Mouse (Mus musculus): ENCODE data around the gene Ccpg1. TPM values are rescaled to one million over a fixed set of nuclear protein-coding genes. Genes with fewer than 3 reads are reported as not detected.
A peak's percentile ranks its signal among the peaks of the same experiment; 100 is the strongest.

Gene Ccpg1
- 9.8 and 12.2 TPM in 2 replicates for polyA plus RNA-seq (2015; fragmentation: Nextera tagmentation; extraction: Ambion mirVana)

DNA sequence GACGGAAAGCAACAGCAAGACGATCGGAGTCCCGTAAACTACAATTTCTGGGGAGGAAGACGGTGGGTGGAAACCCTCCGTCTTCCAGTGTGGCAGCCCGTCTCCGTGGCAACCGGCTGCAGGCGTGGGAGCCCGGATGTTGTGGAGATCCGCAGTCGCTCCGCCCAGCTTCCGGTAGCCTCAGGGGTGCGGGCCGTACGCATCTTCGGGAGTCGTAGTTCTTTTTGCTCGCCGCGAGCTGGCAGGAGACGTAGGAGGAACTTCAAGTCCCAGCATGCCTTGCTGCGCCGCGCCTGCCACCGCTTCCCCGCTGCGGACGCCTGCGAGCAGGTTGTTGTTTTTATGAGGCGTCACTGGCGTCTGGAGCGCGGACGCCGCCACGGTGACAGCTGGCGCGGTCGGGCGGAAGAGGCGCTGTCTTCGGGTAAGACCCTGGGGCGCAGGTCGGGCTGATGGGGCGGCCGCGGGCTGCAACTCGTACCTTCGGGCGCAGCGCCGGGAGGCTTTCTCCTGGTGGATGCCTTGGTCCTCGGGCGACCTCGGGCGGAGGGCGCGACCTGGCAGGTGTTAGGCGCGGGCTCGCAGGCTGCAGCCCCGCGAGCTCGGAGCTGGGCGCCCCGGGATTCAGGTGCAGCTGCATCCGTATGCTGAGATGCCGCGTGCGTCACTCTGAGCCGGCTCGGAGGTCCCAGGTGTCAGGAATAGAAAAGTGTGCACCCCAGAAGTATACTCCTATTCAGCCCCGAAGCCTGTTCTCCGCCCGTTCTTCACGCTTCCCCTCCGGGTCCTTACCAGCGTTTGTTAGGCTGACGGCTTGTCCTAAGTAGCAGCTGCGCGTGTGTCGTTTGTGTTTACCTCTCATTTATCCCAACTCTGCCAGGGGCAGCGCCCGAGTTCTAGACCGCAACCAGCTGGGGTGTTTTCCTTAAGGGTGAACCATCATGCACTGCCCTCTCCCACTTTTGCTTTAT, at the start of gene Ccpg1, which contains the start of gene Ccpg1os:
TSS of gene Ccpg1 (plus strand) at position 180 of the 971 bp plus-strand sequence.
TSS of gene Ccpg1os (minus strand) at position 133 of the 971 bp plus-strand sequence.
- Histone ChIP-seq H3K9ac (peak within 1 kb of the TSS; percentile 83), H3K4me1 (replicated peaks) (peaks cover 23% of the 10 kb centered on the region), H3K27ac (peak within 1 kb of the TSS; percentile 78), H3K27me3 (no peaks in the 10 kb centered on the region), H3K36me3 (no peaks in the 10 kb centered on the region), H3K4me3 (replicated peaks) (peak within 1 kb of the TSS; percentile 86), H3K4me2 (peak within 1 kb of the TSS; percentile 91), H3K9me3 (replicated peaks) (no peaks in the 10 kb centered on the region)
- WGBS (ENCODE audit: insufficient replicate concordance): under 1% methylated on average over 88 of the region's 88 CpGs
- ATAC-seq (ENCODE audit: low read depth): peak; percentile 99
- peak; percentile 94 for DNase-seq

DNA sequence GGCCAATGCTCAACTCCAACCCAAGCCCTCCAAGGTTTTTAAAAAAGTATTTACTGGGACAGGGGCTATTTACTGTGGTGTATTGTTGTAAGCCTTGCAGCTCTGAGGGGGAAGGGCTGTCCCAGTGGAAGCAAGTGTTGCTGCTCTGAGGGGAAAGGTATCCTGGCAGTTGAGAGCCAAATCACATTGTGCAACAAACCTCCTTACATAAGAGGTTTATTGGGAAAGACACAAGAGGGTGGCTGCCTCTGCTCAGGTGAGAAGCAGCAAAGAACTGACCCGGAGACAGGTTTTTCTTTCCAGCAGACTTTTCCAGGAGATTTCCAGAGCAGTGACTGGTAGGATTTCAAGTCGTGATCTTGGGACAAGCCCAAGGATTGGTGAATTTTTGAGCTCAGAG, 48.9 kb upstream of the Ccpg1 start:
- Histone ChIP-seq H3K4me2 (no peak overlapping the region), H3K4me3 (replicated peaks) (no peak overlapping the region), H3K4me1 (replicated peaks) (no peaks in the 10 kb centered on the region), H3K27me3 (no peaks in the 10 kb centered on the region), H3K9me3 (replicated peaks) (no peaks in the 10 kb centered on the region), H3K27ac (no peak overlapping the region), H3K9ac (no peak overlapping the region), H3K36me3 (no peaks in the 10 kb centered on the region)
- no peak for ATAC-seq (ENCODE audit: low read depth)
- 49% methylated on average over 2 of the region's 2 CpGs for WGBS (ENCODE audit: insufficient replicate concordance)
- no peak for DNase-seq

DNA sequence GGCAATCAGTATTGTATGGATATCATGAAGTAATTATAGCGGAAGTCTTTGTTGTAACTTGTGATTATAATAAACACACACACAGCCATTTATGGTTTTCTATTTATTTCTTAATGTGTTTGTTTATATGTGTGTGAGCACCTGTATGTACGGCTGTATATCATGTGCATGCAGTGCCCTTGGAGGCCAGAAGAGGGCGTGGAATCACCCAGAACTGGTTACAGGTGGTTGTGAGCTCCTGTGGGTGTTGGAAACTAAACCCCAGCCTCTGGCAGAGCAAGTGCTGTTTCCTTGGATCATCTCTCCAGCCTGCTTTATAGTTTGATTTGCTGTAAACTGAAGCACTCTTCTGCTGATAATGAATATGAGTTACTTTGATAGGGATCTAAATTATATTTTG, 41.8 kb upstream of the Ccpg1 start:
- H3K4me3 ChIP-seq (replicated peaks): no peak overlapping the region
- H3K27me3 ChIP-seq: no peaks in the 10 kb centered on the region
- H3K27ac ChIP-seq: no peak overlapping the region
- H3K4me1 ChIP-seq (replicated peaks): no peaks in the 10 kb centered on the region
- DNase-seq (no peak), ATAC-seq (ENCODE audit: low read depth) (no peak)
- H3K9me3 ChIP-seq (replicated peaks): no peaks in the 10 kb centered on the region
- 50% methylated on average over 3 of the region's 3 CpGs for WGBS (ENCODE audit: insufficient replicate concordance)
- H3K9ac ChIP-seq: no peak overlapping the region
- H3K4me2 ChIP-seq: no peak overlapping the region
- no peaks in the 10 kb centered on the region for H3K36me3 ChIP-seq

DNA sequence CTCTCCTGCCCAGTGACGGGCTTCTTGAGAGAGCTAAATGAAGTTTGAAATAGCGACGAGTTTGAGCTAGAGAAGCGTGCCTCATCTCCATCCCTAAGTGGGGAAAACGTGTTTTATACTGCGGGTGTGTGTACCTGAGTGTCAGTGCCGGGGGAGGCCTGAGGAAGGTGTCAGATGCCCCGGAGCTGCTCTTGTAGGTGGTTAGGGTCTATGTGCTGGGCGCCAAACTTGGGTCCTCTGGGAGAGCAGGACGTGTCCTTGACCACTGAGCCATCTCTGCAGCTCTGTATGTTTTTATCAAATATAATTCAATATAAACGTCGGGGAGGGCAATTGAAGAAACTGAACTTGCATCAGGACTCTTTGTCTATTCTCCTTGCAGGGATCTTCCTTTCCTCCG, 40.9 kb upstream of the Ccpg1 start:
- H3K27me3 ChIP-seq: no peaks in the 10 kb centered on the region
- no peak overlapping the region for H3K27ac ChIP-seq
- no peak overlapping the region for H3K9ac ChIP-seq
- DNase-seq (no peak), ATAC-seq (ENCODE audit: low read depth) (no peak)
- H3K4me1 ChIP-seq (replicated peaks): no peaks in the 10 kb centered on the region
- H3K4me2 ChIP-seq: no peak overlapping the region
- H3K36me3 ChIP-seq: no peaks in the 10 kb centered on the region
- H3K4me3 ChIP-seq (replicated peaks): no peak overlapping the region
- WGBS (ENCODE audit: insufficient replicate concordance): 74% methylated on average over 13 of the region's 13 CpGs
- H3K9me3 ChIP-seq (replicated peaks): no peaks in the 10 kb centered on the region

DNA sequence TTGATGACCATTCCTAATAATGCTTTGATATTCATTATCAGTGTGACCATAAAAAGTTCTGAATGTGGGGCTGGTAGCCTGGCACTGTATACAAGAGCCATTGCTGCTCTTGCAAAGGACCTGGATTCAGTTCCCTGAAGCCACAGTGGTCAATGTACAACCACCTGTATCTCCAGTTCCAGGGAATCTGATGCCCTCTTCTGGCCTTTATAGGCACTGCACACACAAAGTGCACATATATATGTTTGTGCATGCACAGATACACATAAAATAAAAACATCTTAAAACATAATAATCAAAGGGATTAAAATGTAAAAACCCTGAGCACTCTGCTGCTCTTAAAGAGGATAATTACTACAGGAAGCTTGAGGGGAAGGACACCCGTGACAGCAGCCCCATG, 38.2 kb upstream of the Ccpg1 start:
- 68% methylated on average over 1 of the region's 1 CpGs for WGBS (ENCODE audit: insufficient replicate concordance)
- no peak for ATAC-seq (ENCODE audit: low read depth)
- no peaks in the 10 kb centered on the region for H3K27me3 ChIP-seq

DNA sequence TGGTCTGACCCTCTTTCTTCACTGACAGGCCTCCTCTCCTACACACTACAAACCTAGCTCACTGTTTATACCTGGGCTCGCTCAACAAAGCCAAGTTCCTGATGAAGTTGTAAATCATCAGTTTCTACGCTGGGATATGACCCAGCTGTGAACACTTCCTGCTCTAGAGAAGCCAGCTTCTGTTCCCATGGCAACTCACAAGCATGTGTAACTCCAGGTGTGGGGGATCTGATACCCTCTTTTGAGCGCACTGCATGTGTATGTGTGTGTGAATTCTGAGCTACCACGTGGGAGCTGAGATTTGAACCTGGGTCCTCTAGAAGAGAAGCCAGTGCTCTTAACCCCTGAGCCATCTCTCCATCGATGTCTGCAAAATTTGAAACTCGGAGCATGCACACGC, 35.7 kb upstream of the Ccpg1 start:
- Histone ChIP-seq H3K4me2 (no peak overlapping the region), H3K9me3 (replicated peaks) (no peaks in the 10 kb centered on the region), H3K27me3 (no peaks in the 10 kb centered on the region), H3K4me1 (replicated peaks) (no peaks in the 10 kb centered on the region), H3K36me3 (no peaks in the 10 kb centered on the region), H3K27ac (no peak overlapping the region), H3K9ac (no peak overlapping the region), H3K4me3 (replicated peaks) (no peak overlapping the region)
- DNase-seq: no peak
- WGBS (ENCODE audit: insufficient replicate concordance): 55% methylated on average over 7 of the region's 7 CpGs
- no peak for ATAC-seq (ENCODE audit: low read depth)

More for the DNA sequence above, 38.2 kb upstream of the Ccpg1 start:
- Histone ChIP-seq H3K4me2 (no peak overlapping the region), H3K4me1 (replicated peaks) (no peaks in the 10 kb centered on the region), H3K4me3 (replicated peaks) (no peak overlapping the region), H3K27ac (no peak overlapping the region), H3K36me3 (no peaks in the 10 kb centered on the region), H3K9ac (no peak overlapping the region), H3K9me3 (replicated peaks) (no peaks in the 10 kb centered on the region)
- DNase-seq: no peak

DNA sequence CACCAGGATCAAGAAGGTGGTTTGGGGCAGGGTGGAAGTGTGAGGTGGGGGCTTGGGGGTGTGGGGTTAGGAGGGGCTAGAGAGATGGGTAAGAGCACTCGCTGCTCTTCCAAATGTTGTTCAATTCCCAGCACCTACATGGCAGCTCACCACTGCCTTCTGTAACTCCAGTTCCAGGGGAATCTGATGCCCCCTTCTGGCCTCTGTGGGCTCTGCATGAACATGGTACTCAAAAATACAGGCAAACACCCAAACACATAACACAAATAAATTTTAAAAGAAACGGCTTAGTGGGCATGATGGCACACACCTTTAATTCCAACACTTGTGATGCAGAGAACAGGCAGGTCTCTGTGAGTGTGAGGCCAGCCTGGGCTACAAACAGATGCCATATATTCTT, 30.5 kb upstream of the Ccpg1 start:
- Histone ChIP-seq H3K9me3 (replicated peaks) (no peaks in the 10 kb centered on the region), H3K4me3 (replicated peaks) (no peak overlapping the region), H3K9ac (no peak overlapping the region), H3K4me1 (replicated peaks) (peaks cover 14% of the 10 kb centered on the region), H3K27ac (no peak overlapping the region), H3K4me2 (no peak overlapping the region), H3K27me3 (no peaks in the 10 kb centered on the region), H3K36me3 (no peaks in the 10 kb centered on the region)
- ATAC-seq (ENCODE audit: low read depth): no peak
- DNase-seq: no peak
- 37% methylated on average over 2 of the region's 2 CpGs for WGBS (ENCODE audit: insufficient replicate concordance)

DNA sequence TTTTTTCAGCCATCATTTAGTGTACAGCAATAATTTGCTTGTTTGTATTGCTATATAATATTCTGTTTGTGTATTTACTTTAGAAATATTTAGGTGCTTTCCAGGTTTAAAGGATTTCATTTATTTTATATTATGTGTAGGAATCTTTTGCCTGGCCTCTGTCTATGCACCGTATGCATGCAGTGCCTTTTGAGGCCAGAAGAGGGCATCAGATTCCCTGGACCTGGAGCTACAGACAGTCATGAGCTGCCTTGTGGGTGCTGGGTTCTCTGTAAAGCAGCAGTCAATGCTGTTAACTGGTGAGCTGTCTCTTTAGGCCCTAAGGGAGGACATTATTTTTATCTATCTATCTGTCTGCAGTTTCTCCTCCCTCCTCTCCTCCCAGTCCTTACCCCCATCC, 29.7 kb upstream of the Ccpg1 start:
- ATAC-seq (ENCODE audit: low read depth): peak; percentile 49; the same call in 1 of the 2 replicates
- no peak for DNase-seq

DNA sequence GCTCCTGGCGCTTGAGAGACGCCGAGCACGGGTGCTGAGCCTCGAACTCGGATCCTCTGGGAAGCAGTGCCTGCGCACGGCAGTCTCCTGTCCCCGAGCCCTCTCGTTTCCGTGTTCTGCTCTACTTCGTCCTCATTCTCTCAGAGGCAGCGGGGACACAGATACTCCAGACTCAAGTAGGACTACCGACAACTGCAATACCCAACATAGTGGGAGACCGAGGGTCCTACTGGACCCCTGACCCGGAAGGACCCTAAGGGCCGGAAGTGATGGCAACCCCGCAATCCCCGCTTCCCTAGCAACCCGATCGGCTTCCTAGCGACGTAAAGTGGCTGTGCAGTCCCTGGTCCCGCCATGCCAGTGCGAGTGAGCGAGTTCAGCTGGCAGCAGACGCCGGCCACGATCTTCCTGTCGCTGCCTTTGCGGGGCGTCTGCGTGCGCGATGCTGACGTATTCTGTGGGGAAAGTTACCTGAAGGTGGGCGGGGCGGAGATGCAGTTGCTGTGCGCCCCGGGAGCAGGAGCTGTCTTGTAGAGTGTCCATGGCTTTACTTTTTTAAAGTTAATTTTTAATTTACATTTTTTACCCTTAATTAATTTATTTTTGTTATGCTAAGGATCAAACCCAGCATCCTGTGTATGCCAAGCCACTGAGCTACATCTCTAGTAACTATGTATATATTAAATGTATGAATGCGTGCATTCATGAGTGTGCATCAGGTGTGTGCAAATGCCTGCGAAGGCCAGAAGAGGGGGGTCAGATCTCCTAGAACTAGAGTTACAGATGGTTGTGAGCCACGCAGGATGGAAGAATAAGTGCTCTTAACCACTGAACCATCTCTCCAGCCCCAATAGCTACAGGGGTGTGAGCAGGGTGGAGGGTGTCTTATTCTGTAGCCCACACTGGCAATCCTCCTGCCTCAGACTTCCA, 26.4 kb upstream of the Ccpg1 start, which contains the start of the genes Dyx1c1 and Gm44503:
TSS of gene Dyx1c1 (plus strand) at position 265 of the 930 bp plus-strand sequence.
TSS of gene Gm44503 (plus strand) at position 332 of the 930 bp plus-strand sequence.
- H3K27me3 ChIP-seq: no peaks in the 10 kb centered on the region
- peak within 1 kb of the TSS; percentile 76 for H3K4me2 ChIP-seq
- H3K9me3 ChIP-seq (replicated peaks): no peaks in the 10 kb centered on the region
- ATAC-seq (ENCODE audit: low read depth) (peak; percentile 71), DNase-seq (peak; percentile 63)
- no peak within 1 kb of the TSS for H3K27ac ChIP-seq
- peaks cover 14% of the 10 kb centered on the region for H3K4me1 ChIP-seq (replicated peaks)
- peak within 1 kb of the TSS; percentile 68 for H3K9ac ChIP-seq
- H3K4me3 ChIP-seq (replicated peaks): peak within 1 kb of the TSS; percentile 68
- no peaks in the 10 kb centered on the region for H3K36me3 ChIP-seq
- WGBS (ENCODE audit: insufficient replicate concordance): 1% methylated on average over 43 of the region's 43 CpGs

More for the DNA sequence above, 29.7 kb upstream of the Ccpg1 start:
- Histone ChIP-seq H3K9me3 (replicated peaks) (no peaks in the 10 kb centered on the region), H3K36me3 (no peaks in the 10 kb centered on the region), H3K4me3 (replicated peaks) (no peak overlapping the region), H3K4me1 (replicated peaks) (peaks cover 14% of the 10 kb centered on the region), H3K9ac (no peak overlapping the region), H3K27ac (no peak overlapping the region), H3K4me2 (no peak overlapping the region), H3K27me3 (no peaks in the 10 kb centered on the region)
- WGBS (ENCODE audit: insufficient replicate concordance): 11% methylated on average over 1 of the region's 1 CpGs

DNA sequence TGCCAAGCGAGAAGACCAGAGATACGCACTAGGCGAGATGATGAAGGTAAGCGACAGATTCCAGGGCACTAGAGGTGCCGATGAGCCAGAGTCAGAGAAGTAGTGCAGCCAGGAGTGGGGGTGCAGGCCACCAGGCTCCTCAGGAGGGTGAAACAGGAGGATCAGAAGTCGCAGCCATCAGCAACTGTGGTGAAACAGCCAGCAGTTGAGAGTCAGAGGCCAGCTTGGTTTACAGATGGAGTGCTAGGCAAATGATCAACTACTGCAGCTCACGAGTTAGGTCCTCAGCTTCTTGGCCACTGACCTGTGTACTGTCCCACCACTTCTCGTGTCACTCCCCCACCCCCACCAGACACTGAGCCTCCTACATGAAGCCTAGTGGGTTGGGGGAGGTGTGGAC, 23.9 kb upstream of the Ccpg1 start:
- no peaks in the 10 kb centered on the region for H3K27me3 ChIP-seq
- no peak overlapping the region for H3K4me2 ChIP-seq
- H3K36me3 ChIP-seq: no peaks in the 10 kb centered on the region
- no peaks in the 10 kb centered on the region for H3K9me3 ChIP-seq (replicated peaks)
- ATAC-seq (ENCODE audit: low read depth): no peak
- DNase-seq: no peak
- no peak overlapping the region for H3K27ac ChIP-seq
- WGBS (ENCODE audit: insufficient replicate concordance): 63% methylated on average over 8 of the region's 8 CpGs
- H3K4me1 ChIP-seq (replicated peaks): peaks cover 14% of the 10 kb centered on the region
- H3K9ac ChIP-seq: no peak overlapping the region
- H3K4me3 ChIP-seq (replicated peaks): no peak overlapping the region

DNA sequence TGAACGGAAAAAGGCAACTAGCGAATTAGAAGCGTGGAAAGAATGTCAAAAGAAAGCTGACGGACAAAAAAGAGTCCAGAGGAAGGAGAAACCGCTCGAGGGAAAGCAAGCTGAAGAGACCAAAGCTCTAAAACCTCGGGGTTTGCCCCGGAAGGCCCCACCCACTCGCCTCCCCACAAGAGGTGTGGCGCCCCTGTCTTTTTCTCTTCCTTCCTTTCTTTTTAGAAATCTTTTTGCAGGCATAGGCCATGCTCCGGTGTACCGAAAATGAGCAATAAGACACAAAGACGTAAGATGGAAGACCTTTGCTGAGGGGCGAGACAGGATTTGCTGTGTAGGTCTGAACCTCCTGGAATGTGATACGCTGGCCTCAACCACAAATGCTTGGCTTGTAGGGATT, 23.3 kb upstream of the Ccpg1 start:
- DNase-seq (no peak), ATAC-seq (ENCODE audit: low read depth) (no peak)
- Histone ChIP-seq H3K4me2 (no peak overlapping the region), H3K27me3 (no peaks in the 10 kb centered on the region), H3K27ac (no peak overlapping the region), H3K36me3 (no peaks in the 10 kb centered on the region), H3K4me1 (replicated peaks) (peaks cover 14% of the 10 kb centered on the region), H3K9ac (no peak overlapping the region), H3K9me3 (replicated peaks) (no peaks in the 10 kb centered on the region), H3K4me3 (replicated peaks) (no peak overlapping the region)
- WGBS (ENCODE audit: insufficient replicate concordance): 52% methylated on average over 15 of the region's 15 CpGs
